Mouse (Mus musculus) hindbrain, embryonic 12.5 days (tissue): ENCODE results near the gene Rex1bd. TPM values are rescaled to one million over a fixed set of nuclear protein-coding genes. Genes with fewer than 3 reads are reported as not detected.

Experiments used
- ATAC-seq: fragments of 200-750 bp; cut with Nextera tagmentation; 2 replicates; pipeline ENCODE4 v1.8.0; 2017; ENCODE audit warnings: moderate TSS enrichment; ENCODE audit not compliant: low FRiP score
- H3K27ac ChIP-seq: fragments of 300-500 bp; sonication (generic); 2 replicates; pipeline ENCODE4 v1.5.1; 2016; ENCODE audit warnings: mild to moderate bottlenecking
- H3K27me3 ChIP-seq: fragments of 300-500 bp; sonication (generic); 2 replicates; pipeline ENCODE4 v1.6.1; 2016; ENCODE audit warnings: mild to moderate bottlenecking
- H3K36me3 ChIP-seq: fragments of 300-500 bp; sonication (generic); 2 replicates; pipeline ENCODE4 v1.6.1; 2016; ENCODE audit warnings: mild to moderate bottlenecking
- H3K4me1 ChIP-seq: fragments of 300-500 bp; sonication (generic); 2 replicates; pipeline ENCODE4 v1.6.1; 2016
- H3K4me2 ChIP-seq: fragments of 300-500 bp; sonication (generic); replicated peaks from 2 replicates; pipeline ENCODE4 v1.6.1; 2016; ENCODE audit warnings: mild to moderate bottlenecking
- H3K4me3 ChIP-seq: fragments of 300-500 bp; sonication (generic); 2 replicates; pipeline ENCODE4 v1.5.1; 2016; ENCODE audit warnings: mild to moderate bottlenecking
- H3K9ac ChIP-seq: fragments of 300-500 bp; sonication (generic); 2 replicates; pipeline ENCODE4 v1.6.1; 2016; ENCODE audit warnings: mild to moderate bottlenecking, moderate library complexity
- H3K9me3 ChIP-seq: fragments of 300-500 bp; sonication (generic); replicated peaks from 2 replicates; pipeline ENCODE4 v1.6.1; 2016; ENCODE audit warnings: mild to moderate bottlenecking
- WGBS: fragments of 180-500 bp; shearing (Covaris S2); methylation state at CpG from one replicate; pipeline ENCODE4 v1.1.7; 2016; 5-methylcytosine and 5-hydroxymethylcytosine counted together
- polyA plus RNA-seq: library from polyadenylated mRNA; unstranded; fragments of >200 nt; fragmentation: Nextera tagmentation; extraction: Ambion mirVana; gene quantifications from 2 replicates; pipeline ENCODE4 v1.2.1, GENCODE M21; 2016

The Rex1bd gene
- polyA plus RNA-seq, 1 experiment from 2014 or later, result 118 TPM

DNA sequence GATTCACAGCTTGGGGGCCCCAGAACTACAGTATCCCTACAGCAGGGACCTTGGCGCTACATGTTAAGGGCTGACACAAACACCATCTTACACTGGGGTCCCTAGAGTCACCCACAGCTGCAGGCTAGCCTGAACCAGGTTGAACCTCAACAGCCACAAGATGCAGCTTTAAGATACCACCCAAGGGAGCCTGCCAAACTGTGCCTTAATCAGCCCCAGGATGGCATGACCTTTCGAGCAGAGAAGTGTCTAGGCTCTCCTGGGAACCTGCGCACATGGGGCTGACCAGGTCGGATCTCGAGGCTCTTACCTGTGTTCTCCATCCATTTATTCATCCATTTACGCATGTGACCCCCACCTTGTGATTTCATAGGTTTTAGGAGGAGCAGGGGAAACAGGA lies 48.7 kb downstream of the Rex1bd start:
- no peaks in the 10 kb centered on the region for H3K4me1 ChIP-seq
- ATAC-seq, result no peak
- no peak overlapping the region for H3K4me3 ChIP-seq
- peaks cover 4% of the 10 kb centered on the region; the same call in 1 of the 2 replicates for H3K36me3 ChIP-seq
- WGBS, result 87% methylated on average over 6 of the region's 6 CpGs
- H3K27me3 ChIP-seq, result peaks cover 5% of the 10 kb centered on the region; the same call in 1 of the 2 replicates
- H3K4me2 ChIP-seq, result no peak overlapping the region
- H3K27ac ChIP-seq, result no peak overlapping the region
- H3K9ac ChIP-seq, result no peak overlapping the region
- H3K9me3 ChIP-seq, result no peaks in the 10 kb centered on the region

DNA sequence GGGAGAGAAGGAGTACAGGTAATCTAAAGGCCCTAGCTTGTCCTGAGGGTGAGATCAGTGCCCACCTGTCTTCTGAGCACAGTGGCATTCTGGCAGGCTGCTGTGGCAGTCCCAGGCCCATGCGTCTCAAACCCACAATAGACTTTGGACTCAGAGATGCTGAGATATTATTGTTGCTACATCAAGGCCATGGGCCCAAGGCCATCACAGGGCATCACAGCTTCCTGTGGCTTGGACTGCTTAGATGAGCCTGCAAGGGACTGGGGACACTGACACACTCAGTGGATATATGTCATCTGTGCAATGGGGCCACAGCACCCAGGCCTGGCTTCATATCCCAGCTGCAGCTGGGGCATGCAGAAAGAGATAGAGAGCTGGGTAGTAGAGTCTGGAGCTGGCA lies 49.6 kb downstream of the Rex1bd start:
- Histone ChIP-seq H3K4me3 (no peak overlapping the region), H3K27ac (no peak overlapping the region), H3K4me2 (no peak overlapping the region), H3K4me1 (no peaks in the 10 kb centered on the region), H3K9ac (no peak overlapping the region), H3K9me3 (no peaks in the 10 kb centered on the region), H3K36me3 (peaks cover 10% of the 10 kb centered on the region), H3K27me3 (peaks cover 13% of the 10 kb centered on the region)
- 100% methylated on average over 1 of the region's 1 CpGs for WGBS
- ATAC-seq, result no peak

Other genes starting within 250 kb of the Rex1bd start
- gene Homer3, start 223.9 kb downstream of the Rex1bd start, polyA plus RNA-seq, result 80.7 and 81.1 TPM in 2 replicates
- gene Ddx49, start 204.3 kb downstream of the Rex1bd start, polyA plus RNA-seq, result 49.9 and 50.8 TPM in 2 replicates
- gene Cope, start 204.2 kb downstream of the Rex1bd start, polyA plus RNA-seq, result 216 and 260 TPM in 2 replicates
- 16.3 and 17.8 TPM in 2 replicates for gene Cers1, start 191.0 kb downstream of the Rex1bd start, polyA plus RNA-seq
- gene Gdf1, start 176.9 kb downstream of the Rex1bd start, polyA plus RNA-seq, result 2.2 and 4.4 TPM in 2 replicates
- gene Upf1, start 153.5 kb downstream of the Rex1bd start, polyA plus RNA-seq, result 34.2 and 34.3 TPM in 2 replicates
- 1.2 and 3.0 TPM in 2 replicates for gene Comp, start 133.2 kb downstream of the Rex1bd start, polyA plus RNA-seq
- gene Crtc1, start 67.2 kb downstream of the Rex1bd start, polyA plus RNA-seq, result 24.6 and 27.1 TPM in 2 replicates
- gene Klhl26, start 29.8 kb downstream of the Rex1bd start, polyA plus RNA-seq, result 22.2 and 23.9 TPM in 2 replicates
- gene Tmem59l, start 19.4 kb downstream of the Rex1bd start, polyA plus RNA-seq, result 27.0 and 29.2 TPM in 2 replicates
- 3.3 and 4.2 TPM in 2 replicates for gene Crlf1, start 13.6 kb downstream of the Rex1bd start, polyA plus RNA-seq
- gene Uba52, start 4.0 kb upstream of the Rex1bd start, polyA plus RNA-seq, result 633 and 755 TPM in 2 replicates
- 313 and 334 TPM in 2 replicates for gene Fkbp8, start 21.0 kb upstream of the Rex1bd start, polyA plus RNA-seq
- 47.1 and 48.5 TPM in 2 replicates for gene Kxd1, start 21.2 kb upstream of the Rex1bd start, polyA plus RNA-seq
- 19.0 and 19.4 TPM in 2 replicates for gene Ell, start 32.7 kb upstream of the Rex1bd start, polyA plus RNA-seq
- 128 and 138 TPM in 2 replicates for gene Isyna1, start 87.6 kb upstream of the Rex1bd start, polyA plus RNA-seq
- 141 and 143 TPM in 2 replicates for gene Ssbp4, start 102.1 kb upstream of the Rex1bd start, polyA plus RNA-seq
- gene Lrrc25, start 109.4 kb upstream of the Rex1bd start, polyA plus RNA-seq, result 0.79 and 1.1 TPM in 2 replicates
- gene Gdf15, start 125.7 kb upstream of the Rex1bd start, polyA plus RNA-seq, result 0.15 and 0.17 TPM in 2 replicates
- 101 and 125 TPM in 2 replicates for gene Pgpep1, start 153.6 kb upstream of the Rex1bd start, polyA plus RNA-seq
- 227 and 231 TPM in 2 replicates for gene Lsm4, start 166.5 kb upstream of the Rex1bd start, polyA plus RNA-seq
- 186 and 217 TPM in 2 replicates for gene Jund, start 192.2 kb upstream of the Rex1bd start, polyA plus RNA-seq
- 0.05 TPM in 1 of 2 replicates, not detected in the other for gene Iqcn, start 196.7 kb upstream of the Rex1bd start, polyA plus RNA-seq
- gene Gm3336, start 211.8 kb upstream of the Rex1bd start, polyA plus RNA-seq, result not detected in 2 replicates
- 0.26 and 0.39 TPM in 2 replicates for gene Pde4c, start 217.0 kb upstream of the Rex1bd start, polyA plus RNA-seq
- gene Rab3a, start 247.9 kb upstream of the Rex1bd start, polyA plus RNA-seq, result 126 and 134 TPM in 2 replicates